Mouse (Mus musculus) neural tube, embryonic 12.5 days (tissue): ENCODE measurements at regions not wholly inside any gene's neighbourhood (a gene's known extent, or its start where the extent isn't known, plus 50 kb on each side); places are given as distances from the start of the nearest gene placed in this dataset.

ENCODE experiments used
- ATAC-seq: fragments of 200-750 bp; cut with Nextera tagmentation; 2 replicates; pipeline ENCODE4 v1.8.0; 2017; ENCODE audit warnings: low read depth, mild to moderate bottlenecking, moderate TSS enrichment, moderate library complexity; ENCODE audit not compliant: low FRiP score
- H3K27ac ChIP-seq: fragments of 300-500 bp; sonication (generic); 2 replicates; pipeline ENCODE4 v1.5.1; 2016
- H3K27me3 ChIP-seq: fragments of 300-500 bp; sonication (generic); replicated peaks from 2 replicates; pipeline ENCODE4 v1.6.1; 2016; ENCODE audit warnings: mild to moderate bottlenecking
- H3K36me3 ChIP-seq: fragments of 300-500 bp; sonication (generic); 2 replicates; pipeline ENCODE4 v1.6.1; 2016; ENCODE audit warnings: mild to moderate bottlenecking
- H3K4me1 ChIP-seq: fragments of 300-500 bp; sonication (generic); 2 replicates; pipeline ENCODE4 v1.6.1; 2016
- H3K4me2 ChIP-seq: fragments of 300-500 bp; sonication (generic); replicated peaks from 2 replicates; pipeline ENCODE4 v1.6.1; 2016; ENCODE audit warnings: mild to moderate bottlenecking
- H3K4me3 ChIP-seq: fragments of 300-500 bp; sonication (generic); 2 replicates; pipeline ENCODE4 v1.5.1; 2016
- H3K9ac ChIP-seq: fragments of 300-500 bp; sonication (generic); 2 replicates; pipeline ENCODE4 v1.6.1; 2016; ENCODE audit warnings: mild to moderate bottlenecking
- H3K9me3 ChIP-seq: fragments of 300-500 bp; sonication (generic); 2 replicates; pipeline ENCODE4 v1.6.1; 2016; ENCODE audit warnings: mild to moderate bottlenecking
- WGBS: fragments of 180-500 bp; shearing (Covaris S2); methylation state at CpG from one replicate; pipeline ENCODE4 v1.1.7; 2016; 5-methylcytosine and 5-hydroxymethylcytosine counted together

GRCm38 (mm10) chr17:16571403-16571802 is 492.5 kb upstream of the Zfp960 start:
- no peaks in the 10 kb centered on the region for H3K36me3 ChIP-seq
- ATAC-seq = no peak
- H3K27me3 ChIP-seq = no peaks in the 10 kb centered on the region
- no peaks in the 10 kb centered on the region for H3K9me3 ChIP-seq
- no peak overlapping the region for H3K27ac ChIP-seq
- H3K4me1 ChIP-seq = no peaks in the 10 kb centered on the region
- WGBS = 51% methylated on average over 5 of the region's 5 CpGs
- H3K4me2 ChIP-seq = no peak overlapping the region
- H3K4me3 ChIP-seq = no peak overlapping the region
- no peak overlapping the region for H3K9ac ChIP-seq

GRCm38 (mm10) chr17:16588791-16589190 is 475.1 kb upstream of the Zfp960 start:
- no peaks in the 10 kb centered on the region for H3K9me3 ChIP-seq

GRCm38 (mm10) chr17:16599671-16600070 is 464.2 kb upstream of the Zfp960 start:
- Histone ChIP-seq H3K9me3 (no peaks in the 10 kb centered on the region), H3K9ac (no peak overlapping the region), H3K4me3 (no peak overlapping the region), H3K4me1 (no peaks in the 10 kb centered on the region), H3K27ac (no peak overlapping the region), H3K36me3 (no peaks in the 10 kb centered on the region), H3K4me2 (no peak overlapping the region), H3K27me3 (no peaks in the 10 kb centered on the region)
- no peak for ATAC-seq
- WGBS = 57% methylated on average over 3 of the region's 3 CpGs

More at GRCm38 (mm10) chr17:16588791-16589190, 475.1 kb upstream of the Zfp960 start:
- no peak overlapping the region for H3K4me3 ChIP-seq
- ATAC-seq = no peak
- H3K4me1 ChIP-seq = no peaks in the 10 kb centered on the region
- H3K36me3 ChIP-seq = no peaks in the 10 kb centered on the region
- no peak overlapping the region for H3K4me2 ChIP-seq
- no peak overlapping the region for H3K27ac ChIP-seq
- no peak overlapping the region for H3K9ac ChIP-seq
- WGBS = 84% methylated on average over 1 of the region's 1 CpGs
- no peaks in the 10 kb centered on the region for H3K27me3 ChIP-seq

GRCm38 (mm10) chr17:16612405-16612979 is 451.4 kb upstream of the Zfp960 start:
- WGBS = 33% methylated on average over 1 of the region's 1 CpGs

GRCm38 (mm10) chr17:16621931-16622556 is 441.9 kb upstream of the Zfp960 start:
- H3K4me1 ChIP-seq = no peaks in the 10 kb centered on the region
- H3K4me2 ChIP-seq = no peak overlapping the region
- H3K4me3 ChIP-seq = no peak overlapping the region
- no peak for ATAC-seq
- no peak overlapping the region for H3K9ac ChIP-seq
- H3K36me3 ChIP-seq = no peaks in the 10 kb centered on the region
- WGBS = 12% methylated on average over 4 of the region's 4 CpGs
- no peaks in the 10 kb centered on the region for H3K9me3 ChIP-seq
- H3K27me3 ChIP-seq = no peaks in the 10 kb centered on the region
- H3K27ac ChIP-seq = no peak overlapping the region

More at GRCm38 (mm10) chr17:16612405-16612979, 451.4 kb upstream of the Zfp960 start:
- Histone ChIP-seq H3K4me3 (no peak overlapping the region), H3K9me3 (no peaks in the 10 kb centered on the region), H3K4me2 (no peak overlapping the region), H3K9ac (no peak overlapping the region), H3K27ac (no peak overlapping the region), H3K4me1 (no peaks in the 10 kb centered on the region), H3K36me3 (no peaks in the 10 kb centered on the region), H3K27me3 (no peaks in the 10 kb centered on the region)
- peak; percentile 41; the same call in 1 of the 2 replicates for ATAC-seq

GRCm38 (mm10) chr17:16629854-16630253 is 434.1 kb upstream of the Zfp960 start:
- no peak for ATAC-seq
- WGBS = 72% methylated on average over 1 of the region's 1 CpGs
- Histone ChIP-seq H3K9ac (no peak overlapping the region), H3K4me2 (no peak overlapping the region), H3K36me3 (no peaks in the 10 kb centered on the region), H3K4me1 (no peaks in the 10 kb centered on the region), H3K27me3 (no peaks in the 10 kb centered on the region), H3K9me3 (no peaks in the 10 kb centered on the region), H3K27ac (no peak overlapping the region), H3K4me3 (no peak overlapping the region)

GRCm38 (mm10) chr17:16633426-16633825 is 430.5 kb upstream of the Zfp960 start:
- no peak overlapping the region for H3K27ac ChIP-seq
- H3K9ac ChIP-seq = no peak overlapping the region
- no peaks in the 10 kb centered on the region for H3K36me3 ChIP-seq
- no peaks in the 10 kb centered on the region for H3K4me1 ChIP-seq
- H3K4me3 ChIP-seq = no peak overlapping the region
- H3K27me3 ChIP-seq = no peaks in the 10 kb centered on the region
- H3K9me3 ChIP-seq = no peaks in the 10 kb centered on the region
- no peak for ATAC-seq
- H3K4me2 ChIP-seq = no peak overlapping the region

GRCm38 (mm10) chr17:16637463-16637862 is 426.4 kb upstream of the Zfp960 start:
- H3K27ac ChIP-seq = no peak overlapping the region
- no peak overlapping the region for H3K4me2 ChIP-seq
- no peaks in the 10 kb centered on the region for H3K36me3 ChIP-seq
- no peaks in the 10 kb centered on the region for H3K9me3 ChIP-seq
- ATAC-seq = no peak
- H3K4me3 ChIP-seq = no peak overlapping the region
- no peaks in the 10 kb centered on the region for H3K27me3 ChIP-seq
- no peak overlapping the region for H3K9ac ChIP-seq
- H3K4me1 ChIP-seq = no peaks in the 10 kb centered on the region

GRCm38 (mm10) chr17:16647942-16648341 is 416.0 kb upstream of the Zfp960 start:
- no peaks in the 10 kb centered on the region for H3K9me3 ChIP-seq
- H3K9ac ChIP-seq = no peak overlapping the region
- 77% methylated on average over 1 of the region's 1 CpGs for whole genome bisulfite sequencing
- H3K4me1 ChIP-seq = no peaks in the 10 kb centered on the region
- H3K27ac ChIP-seq = no peak overlapping the region
- H3K4me3 ChIP-seq = no peak overlapping the region
- no peaks in the 10 kb centered on the region for H3K36me3 ChIP-seq
- H3K27me3 ChIP-seq = no peaks in the 10 kb centered on the region
- H3K4me2 ChIP-seq = no peak overlapping the region
- no peak for ATAC-seq

GRCm38 (mm10) chr17:16665253-16665652 is 398.7 kb upstream of the Zfp960 start:
- H3K4me3 ChIP-seq = no peak overlapping the region
- no peaks in the 10 kb centered on the region for H3K4me1 ChIP-seq
- no peaks in the 10 kb centered on the region for H3K27me3 ChIP-seq
- no peak overlapping the region for H3K27ac ChIP-seq
- H3K36me3 ChIP-seq = no peaks in the 10 kb centered on the region
- no peaks in the 10 kb centered on the region for H3K9me3 ChIP-seq
- no peak for ATAC-seq
- H3K9ac ChIP-seq = no peak overlapping the region
- H3K4me2 ChIP-seq = no peak overlapping the region

GRCm38 (mm10) chr17:16667606-16668005 is 396.3 kb upstream of the Zfp960 start:
- no peak overlapping the region for H3K4me3 ChIP-seq
- ATAC-seq = no peak
- H3K27me3 ChIP-seq = no peaks in the 10 kb centered on the region
- 74% methylated on average over 1 of the region's 1 CpGs for WGBS
- no peak overlapping the region for H3K9ac ChIP-seq
- no peaks in the 10 kb centered on the region for H3K36me3 ChIP-seq
- no peak overlapping the region for H3K27ac ChIP-seq
- no peak overlapping the region for H3K4me2 ChIP-seq
- H3K4me1 ChIP-seq = no peaks in the 10 kb centered on the region
- H3K9me3 ChIP-seq = no peaks in the 10 kb centered on the region

GRCm38 (mm10) chr17:16704199-16704598 is 359.7 kb upstream of the Zfp960 start:
- no peaks in the 10 kb centered on the region for H3K36me3 ChIP-seq

GRCm38 (mm10) chr17:16705890-16706289 is 358.0 kb upstream of the Zfp960 start:
- no peaks in the 10 kb centered on the region for H3K9me3 ChIP-seq
- H3K9ac ChIP-seq = no peak overlapping the region
- H3K4me3 ChIP-seq = no peak overlapping the region
- no peak overlapping the region for H3K27ac ChIP-seq
- 86% methylated on average over 1 of the region's 1 CpGs for WGBS
- H3K4me2 ChIP-seq = no peak overlapping the region
- H3K36me3 ChIP-seq = no peaks in the 10 kb centered on the region
- H3K4me1 ChIP-seq = no peaks in the 10 kb centered on the region
- ATAC-seq = no peak
- no peaks in the 10 kb centered on the region for H3K27me3 ChIP-seq

More at GRCm38 (mm10) chr17:16704199-16704598, 359.7 kb upstream of the Zfp960 start:
- Histone ChIP-seq H3K27ac (no peak overlapping the region), H3K4me1 (no peaks in the 10 kb centered on the region), H3K9me3 (no peaks in the 10 kb centered on the region), H3K4me2 (no peak overlapping the region), H3K27me3 (no peaks in the 10 kb centered on the region), H3K9ac (no peak overlapping the region), H3K4me3 (no peak overlapping the region)
- ATAC-seq = no peak
